Mouse (Mus musculus): ENCODE measurements around the gene Eml6. TPM values are rescaled to one million over a fixed set of nuclear protein-coding genes. Genes with fewer than 3 reads are reported as not detected.

Gene Eml6
- total and polyA plus RNA-seq, 2 experiments = 0.12 to 2.5 TPM

- Histone ChIP-seq H3K27ac (replicated peaks; ENCODE audit: insufficient read depth, low read depth, low read length) (no peak overlapping the region), H3K4me1 (ENCODE audit: control insufficient read depth, insufficient read depth, low read length) (peaks cover 5% of the 10 kb centered on the region), H3K4me3 (ENCODE audit: insufficient read depth, low read depth, low read length) (no peak overlapping the region), H3K27me3 (ENCODE audit: control insufficient read depth, insufficient read depth, low read length) (no peaks in the 10 kb centered on the region), H3K79me2 (ENCODE audit: control insufficient read depth, insufficient read depth, low read length) (no peaks in the 10 kb centered on the region), H3K9ac (ENCODE audit: low read depth, low read length) (no peak overlapping the region), H3K36me3 (ENCODE audit: control insufficient read depth, insufficient read depth, low read length) (no peaks in the 10 kb centered on the region)
- TF ChIP-seq POLR2A (IDR thresholded peaks at IDR 0.05; ENCODE audit: extremely low read depth, insufficient read depth, low read length) = no peak
- no peak for TF ChIP-seq CTCF (IDR thresholded peaks at IDR 0.05; ENCODE audit: low read depth, low read length)
- 97% methylated on average over 7 of the region's 7 CpGs for WGBS
- DNase-seq (ENCODE audit: extremely low read depth, low read depth, low spot score) = no peak
Observed at GRCm38 (mm10) chr11:29808981-29809589, 216.7 kb downstream of the Eml6 start.

GRCm38 (mm10) chr11:29808173-29808980 is 217.5 kb downstream of the Eml6 start:
- no peaks in the 10 kb centered on the region for H3K27me3 ChIP-seq (ENCODE audit: control insufficient read depth, insufficient read depth, low read length)
- no peaks in the 10 kb centered on the region for H3K36me3 ChIP-seq (ENCODE audit: control insufficient read depth, insufficient read depth, low read length)
- DNase-seq (ENCODE audit: extremely low read depth, low read depth, low spot score) = peak; percentile 100
- WGBS = 4% methylated on average over 9 of the region's 9 CpGs
- TF ChIP-seq CTCF (IDR thresholded peaks at IDR 0.05; ENCODE audit: low read depth, low read length) (no peak), POLR2A (IDR thresholded peaks at IDR 0.05; ENCODE audit: extremely low read depth, insufficient read depth, low read length) (no peak)
- H3K27ac ChIP-seq (replicated peaks; ENCODE audit: insufficient read depth, low read depth, low read length) = no peak overlapping the region
- no peak overlapping the region for H3K4me3 ChIP-seq (ENCODE audit: insufficient read depth, low read depth, low read length)
- H3K79me2 ChIP-seq (ENCODE audit: control insufficient read depth, insufficient read depth, low read length) = no peaks in the 10 kb centered on the region
- H3K9ac ChIP-seq (ENCODE audit: low read depth, low read length) = no peak overlapping the region
- peaks cover 5% of the 10 kb centered on the region for H3K4me1 ChIP-seq (ENCODE audit: control insufficient read depth, insufficient read depth, low read length)

- H3K4me3 ChIP-seq (ENCODE audit: insufficient read depth, low read depth, low read length) = no peak overlapping the region
- no peak overlapping the region for H3K27ac ChIP-seq (replicated peaks; ENCODE audit: insufficient read depth, low read depth, low read length)
- H3K36me3 ChIP-seq (ENCODE audit: control insufficient read depth, insufficient read depth, low read length) = no peaks in the 10 kb centered on the region
- TF ChIP-seq CTCF (IDR thresholded peaks at IDR 0.05; ENCODE audit: low read depth, low read length) (no peak), POLR2A (IDR thresholded peaks at IDR 0.05; ENCODE audit: extremely low read depth, insufficient read depth, low read length) (no peak)
- no peak overlapping the region for H3K9ac ChIP-seq (ENCODE audit: low read depth, low read length)
- H3K79me2 ChIP-seq (ENCODE audit: control insufficient read depth, insufficient read depth, low read length) = no peaks in the 10 kb centered on the region
- H3K4me1 ChIP-seq (ENCODE audit: control insufficient read depth, insufficient read depth, low read length) = peaks cover 5% of the 10 kb centered on the region
- 89% methylated on average over 5 of the region's 5 CpGs for WGBS
- no peak for DNase-seq (ENCODE audit: extremely low read depth, low read depth, low spot score)
- no peaks in the 10 kb centered on the region for H3K27me3 ChIP-seq (ENCODE audit: control insufficient read depth, insufficient read depth, low read length)
Observed at GRCm38 (mm10) chr11:29807325-29807724, 218.5 kb downstream of the Eml6 start.

DNA sequence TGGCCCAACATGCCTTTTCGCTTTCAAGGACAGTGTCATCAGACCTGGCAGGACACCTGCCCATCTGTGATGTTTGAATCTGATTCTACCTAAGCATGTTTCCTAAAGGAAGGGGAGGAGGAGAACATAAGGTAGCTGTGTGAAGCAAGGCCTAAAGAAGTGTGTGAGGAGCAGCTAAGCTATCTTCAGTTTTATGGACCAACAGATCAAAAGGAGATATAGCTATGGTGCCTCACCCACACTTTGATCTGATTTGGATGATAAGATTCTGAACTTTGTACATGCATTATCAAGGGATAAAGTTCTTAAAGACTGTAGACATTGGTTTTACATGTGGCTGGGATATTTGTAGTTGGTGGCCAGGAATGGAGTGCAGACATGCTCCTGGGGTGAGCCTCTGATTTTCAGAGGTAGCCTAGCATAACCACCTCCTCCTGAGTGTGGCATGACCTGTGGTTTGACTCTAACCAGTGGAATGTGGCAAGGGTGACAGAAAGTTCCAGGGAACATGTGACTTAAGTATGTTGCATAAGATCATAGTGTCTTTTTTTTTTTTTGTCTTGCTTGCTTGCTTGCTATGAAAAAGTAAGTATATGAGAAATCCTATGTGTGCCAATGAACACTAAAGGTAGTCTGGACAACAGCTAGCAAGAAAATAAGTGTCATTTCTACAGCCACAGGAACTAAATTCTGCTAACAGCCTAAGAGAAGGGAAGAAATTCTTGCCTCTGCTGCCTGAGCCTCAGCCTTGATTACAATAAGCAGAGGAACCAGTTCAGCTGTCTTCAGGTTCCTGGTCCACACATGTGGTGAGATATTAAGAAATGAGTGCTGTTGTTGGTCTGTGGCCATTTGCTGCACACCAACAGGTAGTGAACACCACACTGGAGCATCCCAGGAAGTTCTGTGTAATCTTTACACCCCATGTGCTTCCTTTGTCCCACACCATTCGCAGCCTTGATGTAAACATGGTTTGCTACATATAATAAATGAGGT is 224.1 kb downstream of the Eml6 start:
- TF ChIP-seq CTCF (IDR thresholded peaks at IDR 0.05; ENCODE audit: low read depth, low read length) (no peak), POLR2A (IDR thresholded peaks at IDR 0.05; ENCODE audit: extremely low read depth, insufficient read depth, low read length) (no peak)
- no peaks in the 10 kb centered on the region for H3K79me2 ChIP-seq (ENCODE audit: control insufficient read depth, insufficient read depth, low read length)
- no peak overlapping the region for H3K4me3 ChIP-seq (ENCODE audit: insufficient read depth, low read depth, low read length)
- DNase-seq (ENCODE audit: extremely low read depth, low read depth, low spot score) = peak; percentile 23
- no peaks in the 10 kb centered on the region for H3K36me3 ChIP-seq (ENCODE audit: control insufficient read depth, insufficient read depth, low read length)
- 0 out of 2 replicates have a peak, but pooled peaks cover 2% of the 10 kb centered on the region for H3K27me3 ChIP-seq (ENCODE audit: control insufficient read depth, insufficient read depth, low read length)
- H3K27ac ChIP-seq (replicated peaks; ENCODE audit: insufficient read depth, low read depth, low read length) = no peak overlapping the region
- H3K4me1 ChIP-seq (ENCODE audit: control insufficient read depth, insufficient read depth, low read length) = no peaks in the 10 kb centered on the region
- H3K9ac ChIP-seq (ENCODE audit: low read depth, low read length) = no peak overlapping the region
- WGBS = 93% methylated on average over 2 of the region's 2 CpGs

GRCm38 (mm10) chr11:29799839-29800238 is 226.0 kb downstream of the Eml6 start:
- no peak for DNase-seq (ENCODE audit: extremely low read depth, low read depth, low spot score)
- TF ChIP-seq CTCF (IDR thresholded peaks at IDR 0.05; ENCODE audit: low read depth, low read length) = no peak
- Histone ChIP-seq H3K79me2 (ENCODE audit: control insufficient read depth, insufficient read depth, low read length) (no peaks in the 10 kb centered on the region), H3K9ac (ENCODE audit: low read depth, low read length) (no peak overlapping the region), H3K4me3 (ENCODE audit: insufficient read depth, low read depth, low read length) (no peak overlapping the region), H3K4me1 (ENCODE audit: control insufficient read depth, insufficient read depth, low read length) (no peaks in the 10 kb centered on the region), H3K36me3 (ENCODE audit: control insufficient read depth, insufficient read depth, low read length) (no peaks in the 10 kb centered on the region), H3K27me3 (ENCODE audit: control insufficient read depth, insufficient read depth, low read length) (0 out of 2 replicates have a peak, but pooled peaks cover 2% of the 10 kb centered on the region), H3K27ac (replicated peaks; ENCODE audit: insufficient read depth, low read depth, low read length) (no peak overlapping the region)
- 82% methylated on average over 1 of the region's 1 CpGs for WGBS
